Mouse (Mus musculus) MEL (cell line): ENCODE measurements around the gene Timeless. TPM values are rescaled to one million over a fixed set of nuclear protein-coding genes. Genes with fewer than 3 reads are reported as not detected.

Experiments
- DNase-seq: peaks from one replicate; pipeline ENCODE4 v3.0.0; 2011; ENCODE audit warnings: low read depth, low spot score
- H3K27ac ChIP-seq: 2 replicates; pipeline ENCODE4 v1.5.1; 2012; ENCODE audit warnings: low read depth, mild to moderate bottlenecking, control low read depth, low read length, moderate library complexity; ENCODE audit not compliant: control insufficient read depth
- H3K27me3 ChIP-seq, 2 experiments: fragments of 150-350 bp in 1 of 2; sonication (generic) in 1 of 2; 2 replicates each; pipeline ENCODE4 v1.6.1; 2012; ENCODE audit warnings: low read length in 2 of 2, mild to moderate bottlenecking in 2 of 2, improper control_type of control experiment in 1 of 2, moderate library complexity in 1 of 2; ENCODE audit not compliant: insufficient read depth in 2 of 2, control insufficient read depth in 1 of 2
- H3K36me3 ChIP-seq, 2 experiments: 2 replicates each; pipeline ENCODE4 v1.6.1; 2012 to 2014; ENCODE audit warnings: low read length in 2 of 2, improper control_type of control experiment in 1 of 2, inconsistent platforms in 1 of 2, mild to moderate bottlenecking in 1 of 2; ENCODE audit not compliant: insufficient read depth in 2 of 2, control insufficient read depth in 1 of 2
- H3K4me1 ChIP-seq, 2 experiments: fragments of 150-350 bp in 1 of 2; sonication (generic) in 1 of 2; 2 replicates each; pipeline ENCODE4 v1.6.1; 2012; ENCODE audit warnings: low read length in 2 of 2, improper control_type of control experiment in 1 of 2, mild to moderate bottlenecking in 1 of 2; ENCODE audit not compliant: insufficient read depth in 2 of 2, control insufficient read depth in 1 of 2
- H3K4me3 ChIP-seq, 2 experiments: fragments of 150-350 bp in 1 of 2; sonication (generic) in 1 of 2; 2 replicates each; pipeline ENCODE4 v1.5.1; 2012; ENCODE audit warnings: low read depth in 2 of 2, low read length in 2 of 2, mild to moderate bottlenecking in 2 of 2, moderate library complexity in 2 of 2, control low read depth in 1 of 2, improper control_type of control experiment in 1 of 2; ENCODE audit not compliant: control insufficient read depth in 1 of 2, insufficient read depth in 1 of 2
- H3K79me2 ChIP-seq: 2 replicates; pipeline ENCODE4 v1.6.1; 2012; ENCODE audit warnings: mild to moderate bottlenecking, low read length, moderate library complexity; ENCODE audit not compliant: control insufficient read depth, poor library complexity, insufficient read depth
- H3K9ac ChIP-seq: 2 replicates; pipeline ENCODE4 v1.6.1; 2012; ENCODE audit warnings: low read depth, mild to moderate bottlenecking, control low read depth, low read length, moderate library complexity; ENCODE audit not compliant: control insufficient read depth, poor library complexity, severe bottlenecking
- H3K9me3 ChIP-seq: fragments of 150-350 bp; sonication (generic); replicated peaks from 2 replicates; pipeline ENCODE4 v1.6.1; 2012; ENCODE audit warnings: mild to moderate bottlenecking, low read length, improper control_type of control experiment, moderate library complexity; ENCODE audit not compliant: insufficient read depth
- CHD1 ChIP-seq: IDR thresholded peaks from 2 replicates; pipeline ENCODE4 v1.6.1; 2012; ENCODE audit warnings: low read depth, mild to moderate bottlenecking, inconsistent platforms, low read length, improper control_type of control experiment
- CHD2 ChIP-seq: IDR thresholded peaks from 2 replicates; pipeline ENCODE4 v1.6.1; 2011; ENCODE audit warnings: low read length, improper control_type of control experiment
- CTCF ChIP-seq, 3 experiments: IDR thresholded peaks in 2 of 3; conservative IDR thresholded peaks in 1 of 3; 2 replicates each; pipeline ENCODE4 v1.5.1; 2011 to 2012; ENCODE audit warnings: low read length in 3 of 3, low read depth in 2 of 3, mild to moderate bottlenecking in 2 of 3, improper control_type of control experiment in 1 of 3, inconsistent platforms in 1 of 3, mixed read lengths in 1 of 3, moderate library complexity in 1 of 3; ENCODE audit not compliant: control insufficient read depth in 1 of 3, insufficient read depth in 1 of 3, poor library complexity in 1 of 3, severe bottlenecking in 1 of 3
- E2F4 ChIP-seq: IDR thresholded peaks from 2 replicates; pipeline ENCODE4 v1.6.1; 2011; ENCODE audit warnings: low read depth, low read length, improper control_type of control experiment, borderline replicate concordance
- ELF1 ChIP-seq: IDR thresholded peaks from 2 replicates; pipeline ENCODE4 v1.6.1; 2014; ENCODE audit warnings: low read depth, mild to moderate bottlenecking, inconsistent platforms, low read length, improper control_type of control experiment, moderate library complexity
- EP300 ChIP-seq, 2 experiments: IDR thresholded peaks; 2 replicates each; pipeline ENCODE4 v1.6.1; 2011; ENCODE audit warnings: improper control_type of control experiment in 2 of 2, low read length in 2 of 2, low read depth in 1 of 2, mild to moderate bottlenecking in 1 of 2
- ETS1 ChIP-seq: IDR thresholded peaks from 2 replicates; pipeline ENCODE4 v1.6.1; 2012; ENCODE audit warnings: low read depth, mild to moderate bottlenecking, inconsistent platforms, low read length, improper control_type of control experiment, moderate library complexity
- GABPA ChIP-seq: IDR thresholded peaks from 2 replicates; pipeline ENCODE4 v1.6.1; 2012; ENCODE audit warnings: low read depth, mild to moderate bottlenecking, inconsistent platforms, low read length, improper control_type of control experiment, moderate library complexity
- GATA1 ChIP-seq: IDR thresholded peaks from 2 replicates; pipeline ENCODE4 v1.6.1; 2011; ENCODE audit warnings: low read depth, low read length, improper control_type of control experiment
- HCFC1 ChIP-seq: IDR thresholded peaks from 2 replicates; pipeline ENCODE4 v1.6.1; 2012; ENCODE audit warnings: low read depth, mild to moderate bottlenecking, inconsistent platforms, low read length, improper control_type of control experiment, moderate library complexity
- MAX ChIP-seq: IDR thresholded peaks from 2 replicates; pipeline ENCODE4 v1.6.1; 2011; ENCODE audit warnings: low read length, improper control_type of control experiment
- MAZ ChIP-seq: IDR thresholded peaks from 2 replicates; pipeline ENCODE4 v1.6.1; 2012; ENCODE audit warnings: low read depth, mild to moderate bottlenecking, inconsistent platforms, low read length, improper control_type of control experiment
- MEF2A ChIP-seq: IDR thresholded peaks from 2 replicates; pipeline ENCODE4 v1.6.1; 2014; ENCODE audit warnings: low read depth, mild to moderate bottlenecking, inconsistent platforms, low read length, improper control_type of control experiment; ENCODE audit not compliant: poor library complexity, insufficient replicate concordance, severe bottlenecking; ENCODE audit errors: extremely low read depth
- MXI1 ChIP-seq: IDR thresholded peaks from 2 replicates; pipeline ENCODE4 v1.6.1; 2011; ENCODE audit warnings: mild to moderate bottlenecking, low read depth, low read length, improper control_type of control experiment
- MYB ChIP-seq: IDR thresholded peaks from 2 replicates; pipeline ENCODE4 v1.6.1; 2011; ENCODE audit warnings: mild to moderate bottlenecking, low read depth, low read length, improper control_type of control experiment
- MYC ChIP-seq: IDR thresholded peaks from 2 replicates; pipeline ENCODE4 v1.6.1; 2011; ENCODE audit warnings: low read depth, mild to moderate bottlenecking, low read length, improper control_type of control experiment, moderate library complexity
- NELFE ChIP-seq: IDR thresholded peaks from 2 replicates; pipeline ENCODE4 v1.6.1; 2011; ENCODE audit warnings: low read depth, low read length, improper control_type of control experiment
- NRF1 ChIP-seq: IDR thresholded peaks from 2 replicates; pipeline ENCODE4 v1.6.1; 2014; ENCODE audit warnings: low read depth, mild to moderate bottlenecking, inconsistent platforms, low read length, improper control_type of control experiment, moderate library complexity; ENCODE audit not compliant: poor library complexity, insufficient read depth, severe bottlenecking
- POLR2A ChIP-seq, 2 experiments: IDR thresholded peaks; 2 replicates each; pipeline ENCODE4 v1.6.1; 2011 to 2012; ENCODE audit warnings: low read length in 2 of 2, mild to moderate bottlenecking in 2 of 2, control low read depth in 1 of 2, improper control_type of control experiment in 1 of 2, low read depth in 1 of 2, moderate library complexity in 1 of 2; ENCODE audit not compliant: control insufficient read depth in 1 of 2, insufficient read depth in 1 of 2, poor library complexity in 1 of 2
- POLR2AphosphoS2 ChIP-seq: IDR thresholded peaks from 2 replicates; pipeline ENCODE4 v1.6.1; 2011; ENCODE audit warnings: low read length, improper control_type of control experiment
- RAD21 ChIP-seq: IDR thresholded peaks from 2 replicates; pipeline ENCODE4 v1.6.1; 2011; ENCODE audit warnings: mild to moderate bottlenecking, low read depth, low read length, improper control_type of control experiment
- SIN3A ChIP-seq: IDR thresholded peaks from 2 replicates; pipeline ENCODE4 v1.6.1; 2012; ENCODE audit warnings: low read length, improper control_type of control experiment, inconsistent platforms
- SMC3 ChIP-seq: IDR thresholded peaks from 2 replicates; pipeline ENCODE4 v1.6.1; 2011; ENCODE audit warnings: low read depth, low read length, improper control_type of control experiment
- TAL1 ChIP-seq: IDR thresholded peaks from 2 replicates; pipeline ENCODE4 v1.6.1; 2012; ENCODE audit warnings: mild to moderate bottlenecking, inconsistent platforms, low read length, moderate library complexity, mixed read lengths
- TBP ChIP-seq: IDR thresholded peaks from 2 replicates; pipeline ENCODE4 v1.8.0; 2011; ENCODE audit warnings: low read depth, low read length, improper control_type of control experiment
- TCF12 ChIP-seq: IDR thresholded peaks from 2 replicates; pipeline ENCODE4 v1.6.1; 2014; ENCODE audit warnings: low read depth, mild to moderate bottlenecking, inconsistent platforms, low read length, improper control_type of control experiment, moderate library complexity
- UBTF ChIP-seq: IDR thresholded peaks from 2 replicates; pipeline ENCODE4 v1.6.1; 2012; ENCODE audit warnings: low read depth, mild to moderate bottlenecking, inconsistent platforms, low read length, improper control_type of control experiment, moderate library complexity, borderline replicate concordance; ENCODE audit not compliant: insufficient read depth
- USF1 ChIP-seq: IDR thresholded peaks from 2 replicates; pipeline ENCODE4 v1.6.1; 2014; ENCODE audit warnings: low read depth, mild to moderate bottlenecking, inconsistent platforms, low read length, improper control_type of control experiment, moderate library complexity
- USF2 ChIP-seq, 2 experiments: IDR thresholded peaks; 2 replicates each; pipeline ENCODE4 v1.6.1; 2011 to 2012; ENCODE audit warnings: improper control_type of control experiment in 2 of 2, low read length in 2 of 2, borderline replicate concordance in 1 of 2, inconsistent platforms in 1 of 2, low read depth in 1 of 2, mild to moderate bottlenecking in 1 of 2; ENCODE audit not compliant: insufficient read depth in 1 of 2
- ZC3H11A ChIP-seq: IDR thresholded peaks from 2 replicates; pipeline ENCODE4 v1.6.1; 2012; ENCODE audit warnings: low read depth, mild to moderate bottlenecking, inconsistent platforms, low read length, improper control_type of control experiment
- ZMIZ1 ChIP-seq: IDR thresholded peaks from 2 replicates; pipeline ENCODE4 v1.6.1; 2012; ENCODE audit warnings: low read depth, mild to moderate bottlenecking, inconsistent platforms, low read length, improper control_type of control experiment, moderate library complexity
- ZNF384 ChIP-seq: IDR thresholded peaks from 2 replicates; pipeline ENCODE4 v1.6.1; 2012; ENCODE audit warnings: low read depth, mild to moderate bottlenecking, inconsistent platforms, low read length, improper control_type of control experiment
- polyA plus RNA-seq, 2 experiments: library from polyadenylated mRNA; stranded (reverse) in 1 of 2; unstranded in 1 of 2; fragments of >175 nt in 1 of 2; fragments of >200 nt in 1 of 2; gene quantifications; 2 replicates each; pipeline versions ENCODE4 v1.2.1 to v1.2.4; 2012; ENCODE audit warnings: low replicate concordance in 2 of 2, low read depth in 1 of 2; ENCODE audit not compliant: insufficient read length in 2 of 2, insufficient read depth in 1 of 2, missing spikeins in 1 of 2
- total RNA-seq: library from RNA; depleted of rRNA; stranded (reverse); fragments of 300-350 nt; gene quantifications from 2 replicates; pipeline ENCODE4 v1.2.3, GENCODE M21; 2012; rRNA removed

The Timeless gene
- total RNA-seq (49.3 and 50.2 TPM in 2 replicates), polyA plus RNA-seq (100 to 1,000 TPM in 1 of 2 experiments, 10 to 100 TPM in 1; 89.8 to 627 TPM)

DNA sequence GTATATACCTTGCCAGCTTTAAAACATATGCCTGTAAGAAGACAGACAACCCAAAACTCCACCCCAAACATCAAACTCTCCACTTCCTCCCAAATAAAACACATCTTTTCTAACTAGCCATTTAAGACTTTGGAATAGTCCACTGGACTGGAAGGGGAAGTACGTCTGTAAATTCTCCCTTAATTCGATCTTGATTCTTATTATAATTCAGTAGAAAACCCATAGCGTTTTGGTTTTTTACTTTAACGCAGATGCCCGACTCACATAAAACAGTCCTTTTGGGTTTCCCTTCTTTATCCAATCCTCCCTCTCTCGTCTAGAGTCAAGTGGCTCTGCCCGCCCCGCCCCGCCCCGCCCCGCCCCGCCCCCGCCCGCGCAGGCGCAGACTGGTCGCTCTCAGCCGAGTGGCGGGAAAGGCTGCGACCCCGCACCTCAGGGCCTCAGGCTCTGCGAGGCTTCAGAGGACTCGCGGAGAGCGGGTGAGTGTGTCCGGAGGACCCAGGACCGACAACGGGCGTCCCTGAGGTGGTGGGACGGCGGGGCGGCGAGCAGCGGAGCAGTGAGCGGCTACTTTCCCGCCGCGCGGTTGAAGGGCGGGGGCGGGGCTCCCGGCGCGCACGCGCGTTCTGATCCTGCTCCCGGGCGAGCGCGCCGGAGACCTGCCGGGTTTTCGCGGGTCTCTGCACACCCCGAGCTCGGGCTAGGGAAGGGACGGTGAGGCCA is at the start of gene Timeless:
TSS of gene Timeless (plus strand) at position 369 of the 723 bp plus-strand sequence.
- Histone ChIP-seq H3K27ac (peak within 1 kb of the TSS; percentile 93), H3K9me3 (no peaks in the 10 kb centered on the region), H3K36me3 (peaks cover 0 to 13% of the 10 kb centered on the region in 2 experiments; a peak in 2 of 4 replicates), H3K9ac (peak within 1 kb of the TSS; percentile 94), H3K79me2 (peaks cover 14% of the 10 kb centered on the region), H3K4me1 (peaks cover 5 to 11% of the 10 kb centered on the region in 2 experiments), H3K4me3 (peak within 1 kb of the TSS; percentile 79 to 85), H3K27me3 (no peaks in the 10 kb centered on the region)
- TF ChIP-seq MYB (no peak), CHD2 (no peak), ZC3H11A (no peak), ETS1 (0 out of 2 replicates have a peak, but pooled peaks have one; percentile 21), ELF1 (peak; percentile 69), POLR2A (IDR thresholded peaks at IDR 0.05; ENCODE audit: control insufficient read depth in 1 of 2, insufficient read depth in 1 of 2, low read depth in 1 of 2, low read length in 2 of 2, poor library complexity in 1 of 2) (peak; percentile 85 to 87), POLR2AphosphoS2 (peak; percentile 92), UBTF (0 out of 2 replicates have a peak, but pooled peaks have one; percentile 18), SMC3 (no peak), GABPA (no peak), TCF12 (peak; percentile 35), MAX (peak; percentile 39; the same call in 1 of the 2 replicates), E2F4 (peak; percentile 93), TBP (peak; percentile 94), ZMIZ1 (peak; percentile 86), NELFE (peak; percentile 89), RAD21 (no peak), GATA1 (no peak; the same call in 1 of the 2 replicates), TAL1 (no peak), CHD1 (peak; percentile 99), ZNF384 (no peak), MXI1 (no peak; the same call in none of the 2 replicates), USF1 (no peak), MEF2A (no peak), MYC (peak; percentile 58; the same call in 1 of the 2 replicates), CTCF (IDR thresholded peaks at IDR 0.05 in 2 of 3, conservative IDR thresholded peaks at IDR 0.05 in 1 of 3; ENCODE audit: control insufficient read depth in 1 of 3, insufficient read depth in 1 of 3, low read depth in 2 of 3, low read length in 3 of 3, poor library complexity in 1 of 3, severe bottlenecking in 1 of 3) (no peak), NRF1 (peak; percentile 74), USF2 (IDR thresholded peaks at IDR 0.05; ENCODE audit: borderline replicate concordance in 1 of 2, insufficient read depth in 1 of 2, low read depth in 1 of 2, low read length in 2 of 2) (no peak), EP300 (IDR thresholded peaks at IDR 0.05; ENCODE audit: low read depth in 1 of 2, low read length in 2 of 2) (no peak), MAZ (peak; percentile 32), SIN3A (peak; percentile 50; the same call in 1 of the 2 replicates), HCFC1 (peak; percentile 45)
- DNase-seq = peak; percentile 92
